Mouse (Mus musculus) G1E (cell line): ENCODE data around the gene Fosl1.

Source experiments
- CTCF ChIP-seq: IDR thresholded peaks from 2 replicates; pipeline ENCODE4 v1.5.1; 2012; ENCODE audit warnings: low read depth, low read length, inconsistent platforms, mixed read lengths
- GATA1 ChIP-seq: IDR thresholded peaks from 2 replicates; pipeline ENCODE4 v1.6.1; 2012; ENCODE audit warnings: borderline replicate concordance, low read length, inconsistent platforms, mixed read lengths
- GATA2 ChIP-seq: IDR thresholded peaks from 2 replicates; pipeline ENCODE4 v1.6.1; 2012; ENCODE audit warnings: low read depth, low read length, inconsistent platforms, borderline replicate concordance
- TAL1 ChIP-seq: conservative IDR thresholded peaks from 2 replicates; pipeline ENCODE4 v1.6.1; 2012; ENCODE audit warnings: low read depth, low read length, inconsistent platforms, mixed read lengths

- TF ChIP-seq CTCF (no peak), GATA1 (no peak), TAL1 (no peak), GATA2 (no peak)
Measured at GRCm38 (mm10) chr19:5431911-5432464, 15.4 kb upstream of the Fosl1 start.
